Mouse (Mus musculus): ENCODE results near the gene Gbf1.

DNA sequence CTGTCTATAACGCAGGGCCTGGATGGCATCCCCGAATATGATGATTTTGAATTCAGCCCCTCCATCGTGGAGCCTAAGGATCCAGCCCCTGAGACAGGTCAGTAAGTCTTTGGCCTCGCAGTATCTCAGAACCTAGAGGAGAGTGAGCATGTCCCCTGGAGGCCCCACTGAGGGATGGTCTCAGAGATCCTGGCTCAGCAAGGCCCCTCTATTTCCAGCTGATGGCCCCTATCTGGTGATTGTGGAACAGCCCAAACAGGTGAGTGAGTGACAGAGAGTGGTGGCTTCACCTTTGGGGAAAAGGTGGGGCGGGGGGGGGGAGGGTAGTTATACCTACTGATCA, 153.9 kb downstream of the Gbf1 start:
- TF ChIP-seq POLR2A (IDR thresholded peaks at IDR 0.05; ENCODE audit: low read depth, low read length), result no peak
- TF ChIP-seq CTCF (conservative IDR thresholded peaks at IDR 0.05; ENCODE audit: insufficient read depth, insufficient read length, low read depth, low read length), result no peak

Data from kidney, adult 2 months (tissue).